Mouse (Mus musculus) embryo, embryonic 10 days (tissue): ENCODE measurements around the gene Irak3.
"Not testable (repeated sequence)": the region's sequence is repeated elsewhere in the genome, so short reads cannot be mapped to it uniquely, and the experiment has no call there.

Source experiments
- DNase-seq: peaks from one replicate; pipeline ENCODE4 v3.0.0-alpha.2; 2015; ENCODE audit warnings: low spot score

Gene Irak3

GRCm38 (mm10) chr10:120163490-120163889 is 38.4 kb downstream of the Irak3 start:
- DNase-seq = no peak

- no peak for DNase-seq
Observed at GRCm38 (mm10) chr10:120162840-120163239, 39.1 kb downstream of the Irak3 start.

- no peak for DNase-seq
Observed at GRCm38 (mm10) chr10:120160533-120160932, 41.4 kb downstream of the Irak3 start.

GRCm38 (mm10) chr10:120153911-120154310 is 48.0 kb downstream of the Irak3 start:
- no peak for DNase-seq

- DNase-seq = no peak
Observed at GRCm38 (mm10) chr10:120151672-120152071, 50.3 kb downstream of the Irak3 start.

GRCm38 (mm10) chr10:120140916-120141516 is 60.9 kb downstream of the Irak3 start:
- DNase-seq = no peak

- DNase-seq = no peak
Observed at GRCm38 (mm10) chr10:120140193-120140592, 61.7 kb downstream of the Irak3 start.

GRCm38 (mm10) chr10:120136020-120136562 is 65.8 kb downstream of the Irak3 start:
- no peak for DNase-seq

- DNase-seq = no peak
Observed at GRCm38 (mm10) chr10:120133697-120134096, 68.2 kb downstream of the Irak3 start.

GRCm38 (mm10) chr10:120130621-120131020 is 71.3 kb downstream of the Irak3 start:
- no peak for DNase-seq

GRCm38 (mm10) chr10:120128601-120129277 is 73.2 kb downstream of the Irak3 start:
- DNase-seq = no peak

- no peak for DNase-seq
Observed at GRCm38 (mm10) chr10:120125465-120125857, 76.5 kb downstream of the Irak3 start.

- DNase-seq = peak; percentile 89
Observed at GRCm38 (mm10) chr10:120124801-120125464, 77.0 kb downstream of the Irak3 start.

GRCm38 (mm10) chr10:120123721-120124120 is 78.2 kb downstream of the Irak3 start:
- DNase-seq = no peak

GRCm38 (mm10) chr10:120115249-120115648 is 86.7 kb downstream of the Irak3 start:
- no peak for DNase-seq

- DNase-seq = no peak
Observed at GRCm38 (mm10) chr10:120114493-120114892, 87.4 kb downstream of the Irak3 start.

- no peak for DNase-seq
Observed at GRCm38 (mm10) chr10:120113980-120114379, 88.0 kb downstream of the Irak3 start.

- not testable (repeated sequence) for DNase-seq
Observed at GRCm38 (mm10) chr10:120113482-120113881, 88.4 kb downstream of the Irak3 start.

GRCm38 (mm10) chr10:120112507-120113396 is 89.2 kb downstream of the Irak3 start, which contains the start of gene Helb:
TSS of gene Helb (minus strand) at chr10:120112987.
- peak; percentile 97 for DNase-seq

GRCm38 (mm10) chr10:120111691-120112319 is 90.1 kb downstream of the Irak3 start:
- no peak for DNase-seq

- no peak for DNase-seq
Observed at GRCm38 (mm10) chr10:120100806-120101205, 101.1 kb downstream of the Irak3 start.
